Mouse (Mus musculus) inflammation-experienced regulatory T-cells, adult 6 months (primary cell): ENCODE measurements around the gene Gpx5. TPM values are rescaled to one million over a fixed set of nuclear protein-coding genes. Genes with fewer than 3 reads are reported as not detected.

Experiments used
- ATAC-seq: one replicate; pipeline ENCODE4 v1.8.0; 2017
- polyA plus RNA-seq, 3 experiments: library from polyadenylated mRNA; unstranded; fragments of 100-300 nt; shearing (Covaris generic); gene quantifications; one replicate each; pipeline ENCODE4 v1.2.1; 2017

Gpx5 gene
- not detected for polyA plus RNA-seq

DNA sequence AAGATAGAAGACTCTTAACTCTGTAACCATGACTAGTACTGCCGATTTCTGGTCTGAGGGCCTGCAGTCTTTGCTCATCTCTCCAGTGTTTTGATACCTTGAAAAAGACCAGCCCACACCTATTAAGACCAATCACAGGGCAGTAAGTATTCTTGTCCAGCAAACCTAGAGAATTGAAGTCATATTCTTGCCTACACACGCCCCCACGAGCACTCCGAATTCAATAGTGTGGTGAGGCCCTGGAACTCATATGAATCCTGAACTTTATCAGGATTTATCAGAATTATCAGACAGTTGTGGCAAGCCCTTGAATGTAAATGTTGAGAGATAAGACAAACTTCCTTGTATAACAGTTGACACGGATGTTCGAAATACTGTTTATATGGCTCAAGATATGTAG lies at the start of gene Gpx5:
TSS of gene Gpx5 (minus strand) at position 101 of the 400 bp plus-strand sequence.
- no peak for ATAC-seq

DNA sequence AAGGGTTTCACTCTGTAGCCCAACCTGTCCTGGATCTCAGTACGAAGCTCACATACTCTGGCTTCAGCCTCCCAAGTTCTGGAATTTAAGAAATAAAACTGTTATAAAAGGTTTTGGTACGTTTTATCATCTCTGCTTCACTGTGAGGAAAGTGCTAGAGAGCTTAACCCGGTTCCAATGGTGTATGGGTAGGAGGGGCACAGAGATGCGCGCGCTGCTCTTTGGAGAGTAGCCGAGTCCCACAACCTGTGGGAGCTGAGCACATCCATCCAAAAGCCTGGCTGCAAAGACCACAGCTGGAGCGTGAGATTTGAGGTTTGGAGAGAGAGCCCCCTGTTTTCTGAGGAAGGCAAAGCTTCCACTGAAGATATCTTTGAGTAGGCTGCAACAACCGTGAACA lies 34.9 kb upstream of the Gpx5 start:
- ATAC-seq = no peak

DNA sequence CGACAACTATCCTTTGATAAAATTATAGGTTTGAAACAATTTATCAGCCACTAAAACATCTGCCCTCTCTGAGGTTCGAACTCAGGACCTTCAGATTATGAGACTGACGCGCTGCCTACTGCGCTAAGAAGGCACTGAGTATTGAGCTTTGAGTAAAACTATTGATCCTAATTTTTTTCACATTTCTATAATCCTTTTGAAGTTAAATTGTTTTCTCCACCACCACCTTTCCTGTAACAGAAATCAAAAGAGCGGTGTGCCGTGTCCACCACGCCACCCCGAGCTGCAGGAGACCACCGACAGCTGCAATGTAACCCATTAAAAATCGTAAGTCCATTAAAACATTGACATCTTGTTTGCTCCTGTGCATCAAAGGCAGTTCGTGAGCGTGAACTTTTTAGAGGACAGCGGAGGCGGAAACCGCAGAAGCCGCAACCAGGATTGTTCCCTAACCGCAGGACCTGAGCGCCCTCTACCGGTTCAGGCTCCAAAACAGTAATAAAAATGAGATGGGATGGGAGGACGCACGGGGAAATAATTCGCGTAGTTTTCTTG lies 34.2 kb upstream of the Gpx5 start:
- no peak for ATAC-seq

DNA sequence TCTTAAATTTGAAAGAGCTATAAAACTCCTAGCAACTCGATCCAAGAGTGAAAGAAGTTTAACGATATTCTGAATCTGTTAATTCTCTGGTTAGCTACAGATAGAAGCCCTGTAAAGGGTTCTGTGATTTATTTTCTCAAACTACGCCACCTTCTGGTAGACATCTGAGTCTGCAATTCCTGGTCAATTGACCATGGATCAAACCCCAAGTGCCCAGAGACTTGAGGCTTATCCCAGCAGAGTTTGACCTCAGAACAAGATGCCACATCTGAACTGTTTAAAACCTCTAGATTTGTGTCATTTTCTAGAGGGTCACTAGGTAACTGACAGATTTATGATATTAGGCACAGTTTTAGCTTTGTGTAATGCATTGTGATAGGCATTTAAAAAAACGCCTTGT lies 33.7 kb upstream of the Gpx5 start:
- no peak for ATAC-seq

DNA sequence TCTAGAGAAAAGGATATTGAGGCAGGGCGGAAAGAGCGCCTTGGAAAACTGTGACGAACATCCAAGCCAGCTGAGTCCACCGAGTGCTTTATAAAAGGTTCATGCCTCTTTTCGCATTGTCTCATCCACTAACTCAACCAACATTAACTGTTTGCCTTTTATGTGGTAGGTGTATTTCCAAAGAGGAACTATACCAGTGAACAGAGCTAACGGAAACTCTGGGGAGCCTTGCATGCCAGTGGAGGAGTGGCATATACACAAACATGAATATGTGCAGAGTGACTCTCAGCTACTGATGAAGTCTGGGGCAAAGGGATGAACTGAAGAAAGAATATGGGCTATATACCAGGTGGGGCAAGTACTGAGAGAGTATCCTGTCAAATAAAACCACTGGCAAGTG lies 30.9 kb upstream of the Gpx5 start:
- no peak for ATAC-seq

DNA sequence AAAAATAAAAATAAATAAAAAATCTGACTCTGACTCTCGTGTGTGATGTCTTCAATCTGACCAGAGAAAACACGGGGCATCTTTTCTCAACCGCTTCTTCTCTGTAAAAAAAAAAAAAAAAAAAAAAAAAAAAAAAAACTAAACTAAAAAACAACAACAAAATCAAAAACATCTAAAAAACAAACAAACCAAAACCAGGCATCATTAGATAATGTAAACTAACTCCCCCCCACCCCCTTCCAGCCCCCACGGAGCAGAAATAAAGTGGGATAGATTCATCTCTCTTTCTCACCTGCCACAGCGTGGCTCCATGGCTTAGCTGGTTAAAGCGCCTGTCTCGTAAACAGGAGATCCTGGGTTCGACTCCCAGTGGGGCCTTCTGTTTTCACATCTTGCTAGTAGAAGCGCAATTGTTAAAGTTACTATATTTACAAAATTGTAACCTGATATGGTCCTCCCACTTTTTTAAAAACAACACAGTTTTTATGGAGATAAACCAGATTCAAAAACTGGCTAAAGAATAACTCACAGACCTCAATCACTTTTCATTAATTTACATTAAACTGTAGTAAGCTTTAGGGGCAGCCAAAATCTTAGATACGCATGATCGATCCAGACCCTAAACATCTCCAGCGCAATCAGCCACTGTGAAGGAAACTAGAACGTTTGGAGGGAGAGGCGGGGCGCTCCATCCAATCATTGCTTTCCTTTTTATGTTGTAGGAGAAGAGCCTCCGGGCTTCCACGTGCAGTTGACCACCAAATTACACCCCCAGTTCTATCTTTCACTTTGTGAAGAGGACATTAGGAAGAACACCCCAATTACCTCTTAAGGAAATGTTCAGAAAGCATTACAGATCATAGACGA lies 30.2 kb upstream of the Gpx5 start:
- no peak for ATAC-seq

DNA sequence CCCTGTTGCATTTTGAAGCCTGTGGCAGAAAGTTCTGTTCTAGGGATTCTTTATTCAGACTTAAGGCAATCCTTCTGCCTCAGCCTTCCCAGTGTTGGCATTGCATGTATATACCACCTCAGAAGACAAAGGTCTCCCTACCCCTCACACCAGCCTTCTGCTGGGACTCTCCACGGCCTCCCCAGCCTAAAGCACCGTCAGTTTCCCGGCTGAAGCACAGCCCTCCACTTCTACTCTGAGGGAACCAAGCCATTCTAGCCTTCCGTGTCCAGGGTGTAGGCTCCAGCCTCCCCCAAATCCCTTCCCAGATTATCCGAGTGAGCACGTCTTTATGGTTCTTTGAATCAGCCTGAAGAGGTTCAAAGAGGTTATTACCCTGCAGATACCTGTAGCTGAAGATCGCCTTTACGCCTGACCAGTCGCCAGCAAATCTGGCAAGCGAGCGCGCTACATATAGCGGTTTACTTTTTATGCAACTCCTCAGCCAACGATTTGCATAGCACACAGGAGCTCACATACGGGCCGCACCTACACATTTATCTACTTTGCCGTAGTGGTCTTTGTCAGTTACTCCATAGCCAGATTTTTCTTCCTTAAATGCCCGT lies 29.5 kb upstream of the Gpx5 start:
- ATAC-seq = no peak

DNA sequence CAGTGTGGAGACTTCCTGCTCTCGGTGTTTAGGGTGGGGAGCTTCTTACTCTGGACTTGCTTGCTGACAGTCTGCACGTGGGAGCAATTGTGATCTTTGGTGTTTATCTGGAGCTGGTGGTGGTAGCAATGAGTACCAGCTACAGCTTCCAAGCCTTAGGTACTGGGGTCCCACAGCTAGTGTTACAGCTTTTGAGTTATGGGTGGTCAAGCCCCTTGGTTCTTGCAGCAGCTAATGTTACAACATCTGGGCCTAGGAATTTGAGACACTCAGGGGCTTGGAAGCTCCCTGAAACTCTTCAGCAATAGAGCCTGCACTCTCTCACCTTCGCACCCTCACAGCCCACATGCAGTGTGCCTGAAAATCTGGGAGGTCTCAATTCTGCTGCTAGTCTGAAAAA lies 27.7 kb upstream of the Gpx5 start:
- no peak for ATAC-seq

DNA sequence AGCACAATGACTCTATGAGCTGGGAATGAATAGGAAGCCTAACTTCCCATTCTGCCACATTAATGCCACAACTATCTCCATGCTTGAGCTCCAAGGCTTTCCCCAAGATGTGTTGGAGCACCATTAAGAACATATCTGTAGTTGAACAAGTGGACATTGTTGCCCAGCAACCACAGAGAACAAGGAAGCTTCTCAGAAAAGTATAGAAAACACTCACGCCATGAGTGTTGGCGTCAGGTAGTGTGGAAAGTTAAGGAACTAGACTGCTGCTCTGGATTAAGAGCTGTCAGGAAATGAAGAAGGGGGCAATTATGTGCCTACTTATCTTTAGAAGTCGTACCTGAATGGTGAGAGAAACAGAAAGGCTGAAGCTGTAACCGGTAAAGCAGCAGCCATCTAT lies 21.4 kb upstream of the Gpx5 start:
- ATAC-seq = no peak

DNA sequence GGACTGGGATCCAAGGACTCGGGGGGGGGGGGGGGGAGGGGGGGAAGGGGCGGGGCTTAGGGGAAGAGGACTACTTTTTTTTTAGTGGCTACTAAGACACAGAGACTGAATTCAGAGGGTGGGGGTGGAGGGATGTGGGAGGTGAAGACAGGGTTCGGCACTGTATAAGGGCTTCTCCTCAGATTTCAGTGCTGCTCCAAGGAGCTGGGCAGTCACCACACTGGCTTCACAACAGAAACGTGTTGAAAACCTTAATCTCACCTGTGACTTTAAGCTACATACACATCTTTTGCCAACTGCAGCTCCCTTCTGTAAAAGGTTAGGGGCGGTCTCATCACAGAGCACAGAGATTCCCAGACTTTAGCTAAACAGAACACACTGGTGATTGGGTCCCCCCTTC lies 20.3 kb upstream of the Gpx5 start:
- no peak for ATAC-seq

DNA sequence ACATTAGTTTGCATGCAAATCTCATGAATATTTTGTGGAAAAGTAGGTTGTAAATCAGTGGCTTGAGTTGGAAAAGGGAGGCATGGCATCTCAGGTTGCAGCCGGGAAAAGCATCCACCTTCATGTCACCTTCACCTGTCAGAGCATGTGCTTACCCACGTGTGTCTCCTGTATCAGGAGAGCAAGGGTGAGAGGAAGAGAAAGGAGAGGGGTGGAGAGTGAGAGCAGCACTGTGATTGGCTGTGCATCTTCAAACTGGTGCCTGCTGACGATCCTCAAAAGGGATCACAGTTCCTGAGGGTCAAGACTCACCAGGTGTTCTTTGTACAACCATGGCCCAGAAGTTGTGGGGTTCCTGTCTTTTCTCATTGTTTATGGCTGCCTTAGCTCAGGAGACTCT lies 19.4 kb upstream of the Gpx5 start, which contains the start of gene Gpx6:
TSS of gene Gpx6 (plus strand) at position 200 of the 400 bp plus-strand sequence.
- no peak for ATAC-seq

DNA sequence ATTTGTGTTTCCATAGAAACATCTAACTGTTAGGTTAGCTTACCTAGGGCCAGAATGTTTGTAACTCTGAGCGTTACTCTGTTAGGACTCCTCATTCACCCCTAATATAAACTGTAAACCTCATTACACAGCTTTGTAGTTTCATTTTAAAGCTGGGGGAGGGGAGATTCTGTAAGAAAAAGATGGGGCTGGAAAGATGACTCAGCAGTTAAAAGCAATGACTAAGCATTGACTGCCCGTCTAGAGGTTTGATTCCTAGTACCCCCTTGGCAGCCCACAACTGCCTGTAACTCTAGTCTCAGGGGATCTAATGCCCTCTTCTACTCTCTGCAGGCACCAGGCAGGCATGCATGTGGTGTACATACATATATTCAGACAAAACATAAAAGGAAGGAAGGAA lies 17.3 kb upstream of the Gpx5 start:
- no peak for ATAC-seq

DNA sequence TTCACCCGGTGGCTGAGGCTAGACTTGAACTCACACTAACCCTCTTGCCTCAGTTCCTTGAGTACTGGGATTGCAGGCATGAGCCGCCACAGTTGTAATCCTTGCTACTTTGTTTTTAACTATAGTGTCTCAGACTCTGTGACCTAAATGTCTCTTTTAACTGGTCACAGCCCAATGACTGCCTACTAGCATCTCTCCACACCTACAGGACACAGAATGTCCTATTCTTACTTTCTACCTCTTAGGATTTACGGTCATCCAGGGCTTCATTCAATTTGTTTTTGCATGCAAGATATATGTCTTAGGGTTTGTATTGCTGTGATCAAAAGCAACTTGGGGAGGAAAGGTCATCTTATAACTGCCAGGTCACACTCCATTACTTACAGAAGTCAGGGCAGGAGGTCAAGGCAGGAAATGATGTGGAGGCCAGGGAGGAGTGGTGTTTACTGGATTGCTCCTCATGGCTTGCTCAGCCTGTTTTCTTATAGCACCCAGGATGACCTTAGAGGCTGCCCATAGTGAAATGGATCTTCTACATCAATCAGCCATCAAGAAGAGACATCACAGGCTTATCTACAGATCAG lies 12.0 kb upstream of the Gpx5 start:
- no peak for ATAC-seq

DNA sequence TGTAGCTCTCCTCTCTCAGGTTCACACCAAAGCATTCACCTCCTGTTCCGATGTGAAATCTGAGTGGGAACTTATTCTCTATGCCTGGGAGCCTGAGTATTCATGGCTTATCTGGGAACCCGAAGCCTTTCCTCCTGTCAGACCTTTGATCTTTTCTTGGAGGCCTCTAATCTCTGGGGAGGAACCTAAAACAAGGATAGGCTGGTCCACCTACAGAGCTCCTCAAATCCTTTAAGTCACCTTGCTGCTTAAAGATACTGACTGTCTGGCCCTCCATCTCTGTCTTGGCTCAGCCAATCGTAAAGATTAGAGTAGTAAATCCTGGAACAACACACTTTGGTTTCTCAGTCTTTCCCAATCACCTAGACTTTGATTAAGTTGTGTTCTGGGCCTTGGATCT lies 6.0 kb upstream of the Gpx5 start:
- no peak for ATAC-seq

DNA sequence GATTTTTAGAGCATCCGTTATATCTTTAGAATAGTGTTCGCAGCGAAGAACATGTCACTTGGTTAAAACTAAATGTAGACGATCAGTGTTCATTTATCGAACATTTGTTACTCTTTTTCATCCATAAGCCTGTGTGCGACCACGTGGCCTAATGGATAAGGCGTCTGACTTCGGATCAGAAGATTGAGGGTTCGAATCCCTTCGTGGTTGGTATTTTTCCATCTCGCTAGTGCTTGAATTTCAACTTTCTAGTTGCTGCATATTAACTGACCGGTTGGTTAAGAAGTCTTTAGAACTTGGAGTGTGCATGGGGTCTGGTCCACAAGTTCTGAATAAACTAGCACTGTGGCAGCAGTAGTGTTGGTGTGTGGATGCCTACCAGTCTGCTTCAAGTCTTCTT lies 13.0 kb downstream of the Gpx5 start:
- ATAC-seq = peak; percentile 71

DNA sequence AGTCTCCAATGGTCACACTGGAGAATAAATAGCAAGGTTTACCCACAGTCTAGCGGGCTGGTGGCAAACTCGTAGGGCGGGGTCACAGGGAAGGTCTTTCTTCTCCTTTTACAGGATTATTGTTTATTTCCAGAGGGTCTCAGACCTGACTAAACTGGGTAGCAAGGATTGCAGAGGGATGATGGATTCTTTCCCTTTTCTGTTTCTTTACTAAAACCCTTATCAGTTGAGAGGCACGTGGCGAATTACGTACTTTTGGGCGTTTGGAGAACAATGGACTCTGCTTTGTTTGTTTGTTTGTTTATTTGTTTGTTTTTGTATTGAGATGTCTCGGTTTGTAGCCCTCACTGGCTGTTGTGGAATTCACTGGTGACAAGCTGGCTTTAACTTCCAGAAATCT lies 13.5 kb downstream of the Gpx5 start:
- no peak for ATAC-seq

DNA sequence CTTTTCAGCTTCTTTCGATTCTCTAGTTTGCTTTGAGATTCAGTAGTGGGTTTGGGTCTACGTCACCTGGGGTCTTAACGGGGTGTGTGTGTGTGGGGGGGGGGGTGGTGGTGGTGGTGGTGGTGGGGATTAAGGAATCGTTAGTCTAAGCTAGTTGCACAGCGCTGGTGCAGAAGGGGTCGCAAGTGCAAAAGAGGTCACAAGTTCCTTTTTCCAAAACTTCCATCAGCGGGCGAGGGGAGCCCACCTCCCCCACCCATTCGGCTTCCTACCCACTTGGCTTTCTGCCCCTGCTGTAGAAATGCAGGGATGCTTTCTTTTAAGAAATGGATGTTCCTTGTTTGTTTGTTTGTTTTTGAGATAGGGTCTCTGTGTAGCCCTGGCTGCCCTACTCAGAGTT lies 16.0 kb downstream of the Gpx5 start:
- ATAC-seq = no peak

DNA sequence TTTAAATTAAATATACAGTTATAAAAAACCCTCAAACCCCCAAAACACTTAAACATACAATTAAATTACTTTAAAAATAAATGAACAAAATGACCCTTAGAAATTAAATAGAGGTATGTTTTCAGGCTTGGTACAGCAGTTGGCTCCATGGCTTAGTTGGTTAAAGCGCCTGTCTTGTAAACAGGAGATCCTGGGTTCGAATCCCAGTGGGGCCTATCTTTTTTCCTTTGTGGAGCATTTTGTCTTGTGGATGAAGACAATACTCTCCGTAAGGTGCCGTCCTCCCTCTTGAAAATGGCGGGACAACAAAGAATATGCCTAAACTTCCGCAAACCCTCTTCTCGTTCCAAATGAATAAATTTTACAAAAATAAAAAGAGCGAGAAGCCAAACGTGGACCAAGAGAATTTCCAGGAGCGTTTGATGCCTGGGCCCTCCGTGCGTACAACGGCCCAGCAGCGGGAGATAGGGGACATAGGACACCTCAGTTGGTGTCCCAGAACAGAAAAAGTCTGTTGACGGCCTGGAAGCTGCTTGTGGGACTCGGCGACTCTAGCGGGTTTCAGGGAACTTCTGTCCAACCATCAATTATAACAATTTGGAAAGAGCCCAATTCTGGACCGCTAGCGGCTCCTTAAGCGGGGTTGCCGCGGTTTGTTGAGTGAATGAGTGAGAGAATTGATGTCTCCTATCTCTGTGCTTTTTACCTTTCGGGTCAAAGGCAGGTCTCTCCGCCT lies 16.5 kb downstream of the Gpx5 start:
- no peak for ATAC-seq

DNA sequence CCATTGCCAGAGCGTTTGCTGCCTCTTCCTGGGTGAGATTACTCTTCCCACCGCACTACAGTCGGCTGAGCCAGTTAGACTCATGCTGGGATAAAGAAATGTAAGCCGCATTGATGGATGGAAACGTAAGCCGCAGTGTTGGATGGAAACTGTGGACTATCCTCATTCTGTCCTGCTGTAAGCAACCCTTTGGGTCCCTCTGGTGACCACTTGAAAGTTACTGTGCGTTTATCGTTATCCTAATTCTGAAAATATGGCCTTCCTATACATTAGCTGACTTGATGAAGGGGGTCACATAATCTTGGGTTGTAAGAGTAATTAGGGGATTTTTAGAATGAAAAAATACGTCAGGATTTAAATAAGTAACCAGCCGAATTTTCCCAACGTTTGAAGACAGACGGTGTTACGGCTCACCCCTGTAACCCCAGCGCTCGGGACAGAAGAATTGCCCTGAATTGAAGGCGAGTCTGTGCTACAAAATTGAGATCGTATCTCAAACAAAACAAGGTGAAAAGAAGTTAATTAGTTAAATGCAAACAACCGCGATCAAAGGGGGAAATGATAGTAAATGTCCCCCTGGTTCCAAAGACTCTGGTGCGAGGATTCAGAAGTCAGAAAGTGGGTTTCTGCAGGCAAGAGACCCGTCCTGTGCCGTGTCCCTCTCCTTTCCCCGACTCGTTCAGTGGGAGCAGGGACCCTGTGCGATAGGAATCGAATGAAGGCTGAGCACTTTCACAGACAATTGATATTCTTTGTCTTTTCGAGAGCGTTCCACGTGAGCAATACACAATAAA lies 17.3 kb downstream of the Gpx5 start:
- no peak for ATAC-seq

DNA sequence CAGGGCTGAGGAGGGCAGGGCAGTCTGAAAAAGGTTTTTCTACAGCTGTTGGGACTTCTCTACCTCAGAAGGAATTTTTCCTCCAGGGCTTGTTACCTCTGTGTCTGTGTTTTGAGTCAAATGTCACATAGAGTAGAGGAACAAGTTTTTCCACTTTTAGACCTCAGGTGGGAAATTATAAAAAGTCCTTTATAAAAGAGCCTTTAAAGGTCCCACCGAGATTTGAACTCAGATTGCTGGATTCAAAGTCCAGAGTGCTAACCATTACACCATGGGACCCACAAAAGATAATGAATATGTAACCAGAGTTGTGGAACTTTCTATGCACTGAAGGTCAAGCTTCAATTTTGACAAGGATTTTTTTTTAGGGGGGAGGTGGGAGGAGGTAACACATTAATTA lies 24.3 kb downstream of the Gpx5 start:
- no peak for ATAC-seq

DNA sequence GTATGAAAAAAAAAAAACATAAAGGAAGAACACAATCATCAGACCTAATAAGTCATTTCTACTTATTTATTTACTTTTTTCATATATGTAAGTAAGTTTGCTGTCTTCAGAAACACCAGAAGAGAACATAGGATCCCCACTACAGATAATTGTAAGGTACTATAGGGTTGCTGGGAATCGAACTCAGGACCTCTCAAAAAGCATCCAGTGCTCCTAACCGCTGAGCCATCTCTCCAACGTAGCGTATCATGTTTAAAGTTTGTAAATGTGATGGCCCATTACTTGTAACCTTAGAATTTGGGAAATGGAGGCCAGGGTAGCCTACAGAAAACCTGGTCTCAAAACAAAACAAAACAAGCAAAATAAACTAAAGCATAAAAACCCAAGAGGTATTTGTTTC lies 25.0 kb downstream of the Gpx5 start:
- no peak for ATAC-seq

DNA sequence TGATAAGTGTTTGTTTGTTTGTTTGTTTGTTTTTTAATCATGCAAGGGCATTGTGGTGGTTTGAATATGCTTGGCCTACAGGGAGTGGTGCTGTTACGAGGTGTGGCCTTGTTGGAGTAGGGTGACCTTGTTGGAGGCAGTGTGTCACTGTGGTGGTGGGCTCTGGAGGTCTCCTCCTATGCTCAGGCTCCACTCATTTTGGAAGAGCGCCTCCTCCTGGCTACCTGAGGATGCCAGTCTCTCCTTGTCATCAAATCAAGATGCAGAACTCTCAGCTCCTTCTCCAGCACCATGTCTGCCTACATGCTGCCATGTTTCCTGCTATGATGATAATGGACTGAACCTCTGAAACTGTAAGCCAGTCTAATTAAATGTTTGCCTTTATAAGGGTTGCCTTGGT lies 26.8 kb downstream of the Gpx5 start:
- no peak for ATAC-seq
